Mouse (Mus musculus) bone marrow, adult 2 months (tissue): ENCODE data around the gene Med12l.

Experiments
- CTCF ChIP-seq: fragments of 200-500 bp; IDR thresholded peaks from 2 replicates; pipeline ENCODE4 v1.5.1; 2011; ENCODE audit warnings: low read length, control low read depth; ENCODE audit not compliant: control insufficient read depth, insufficient read depth
- POLR2A ChIP-seq: fragments of 200-500 bp; IDR thresholded peaks from 2 replicates; pipeline ENCODE4 v1.6.1; 2011; ENCODE audit warnings: low read depth, mild to moderate bottlenecking, control low read depth, low read length, borderline replicate concordance; ENCODE audit not compliant: control insufficient read depth

GRCm38 (mm10) chr3:59328526-59328925 lies 322.9 kb downstream of the Med12l start:
- TF ChIP-seq POLR2A (no peak), CTCF (no peak)
